Mouse (Mus musculus) retina, postnatal 7 days (tissue): Measurements from ENCODE around the gene Tom1l1.

Source experiments
- DNase-seq: peaks from one replicate; pipeline ENCODE4 v3.0.0-alpha.2; 2012; ENCODE audit warnings: low read depth, low spot score

The Tom1l1 gene

DNA sequence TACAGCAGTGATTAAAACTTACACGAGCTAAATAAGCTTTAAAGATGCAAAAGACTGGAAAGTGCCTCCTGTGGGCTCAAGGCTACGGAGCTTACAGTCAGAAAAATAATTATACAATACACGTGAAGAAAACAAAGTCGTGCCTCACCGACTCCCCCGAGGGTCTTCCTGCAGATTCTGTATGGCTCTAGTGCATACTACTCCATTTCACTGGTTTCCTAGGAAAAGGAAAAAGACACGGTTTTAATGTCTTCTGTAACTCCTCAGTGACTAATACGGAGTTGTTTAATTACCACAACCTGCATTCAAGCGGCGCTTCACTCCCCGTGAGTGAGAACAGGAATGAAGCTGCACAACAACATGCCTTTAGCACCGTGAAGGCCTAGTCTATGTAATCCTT is 66.1 kb downstream of the Tom1l1 start:
- no peak for DNase-seq

DNA sequence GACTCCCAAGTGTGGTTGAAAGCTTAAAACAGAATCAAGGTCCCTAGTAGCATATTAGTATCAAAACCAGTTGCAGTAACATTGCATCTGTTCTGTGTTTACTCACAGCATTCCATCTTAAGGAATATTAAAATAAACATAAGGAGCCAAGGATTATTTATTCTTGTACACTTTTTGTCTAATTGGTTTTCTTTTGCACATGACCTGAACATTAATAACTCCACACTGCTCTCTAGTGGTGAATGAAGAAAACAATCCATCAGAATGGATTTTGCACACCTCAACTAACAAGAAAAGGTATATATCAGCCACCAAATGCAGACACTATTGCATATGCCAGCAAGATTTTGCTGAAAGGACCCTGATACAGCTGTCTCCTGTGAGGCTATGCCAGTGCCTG is 71.7 kb downstream of the Tom1l1 start:
- peak; percentile 33 for DNase-seq

DNA sequence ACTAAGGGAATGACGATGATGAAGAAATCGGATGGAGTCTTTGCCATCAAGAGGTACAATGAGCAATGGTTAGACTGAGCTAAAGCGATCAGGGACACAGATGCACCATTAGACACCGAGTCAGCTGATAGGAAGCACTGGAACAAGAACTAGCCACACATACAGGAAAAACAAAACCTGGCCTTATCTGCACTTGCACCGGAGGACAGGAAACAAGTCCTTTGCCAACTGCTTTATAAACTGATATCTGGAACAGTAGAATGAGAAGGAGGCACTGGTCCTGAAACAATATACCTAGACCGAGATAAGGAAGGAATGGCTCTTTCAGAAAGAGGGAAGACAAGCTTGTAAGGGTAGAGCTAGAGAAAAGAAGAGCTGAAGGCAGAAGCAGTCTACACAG is 73.4 kb downstream of the Tom1l1 start:
- DNase-seq, result no peak

DNA sequence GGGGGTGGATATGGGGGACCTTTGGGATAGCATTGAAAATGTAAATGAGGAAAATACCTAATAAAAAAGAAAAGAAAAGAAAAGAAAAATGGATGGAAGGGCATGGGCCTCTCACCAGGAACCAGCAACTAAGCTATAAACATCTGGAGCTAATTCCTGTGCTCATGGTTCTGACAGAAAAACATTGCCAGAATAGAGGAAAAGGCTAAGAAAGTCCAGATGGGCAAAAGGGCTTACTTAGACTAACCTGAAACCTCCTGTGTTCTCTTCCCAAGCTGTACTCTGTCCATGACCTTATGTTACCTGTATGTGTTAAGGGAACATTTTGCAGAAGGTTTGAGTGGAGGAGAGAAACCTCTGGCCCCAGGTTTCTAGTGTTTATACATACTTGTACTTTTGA is 76.0 kb downstream of the Tom1l1 start:
- no peak for DNase-seq

DNA sequence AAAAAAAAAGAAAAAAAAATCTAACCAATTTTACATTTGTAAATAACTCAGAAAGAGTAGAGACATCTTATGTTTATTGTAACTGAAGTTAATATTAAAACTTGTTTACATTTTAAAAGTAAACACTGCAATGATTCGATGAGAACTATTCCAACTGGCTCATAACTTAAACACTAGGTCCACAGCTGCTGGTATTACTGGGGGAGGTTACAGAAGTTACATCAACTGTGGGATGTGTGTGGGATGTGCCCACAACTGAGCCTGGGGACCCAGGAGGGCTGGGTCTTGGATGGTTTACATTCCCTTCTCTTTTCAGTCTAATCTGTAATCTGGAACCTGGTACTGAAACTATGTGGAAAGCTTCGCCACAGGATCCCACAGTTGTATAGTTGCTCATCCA is 85.1 kb downstream of the Tom1l1 start:
- DNase-seq, result no peak

DNA sequence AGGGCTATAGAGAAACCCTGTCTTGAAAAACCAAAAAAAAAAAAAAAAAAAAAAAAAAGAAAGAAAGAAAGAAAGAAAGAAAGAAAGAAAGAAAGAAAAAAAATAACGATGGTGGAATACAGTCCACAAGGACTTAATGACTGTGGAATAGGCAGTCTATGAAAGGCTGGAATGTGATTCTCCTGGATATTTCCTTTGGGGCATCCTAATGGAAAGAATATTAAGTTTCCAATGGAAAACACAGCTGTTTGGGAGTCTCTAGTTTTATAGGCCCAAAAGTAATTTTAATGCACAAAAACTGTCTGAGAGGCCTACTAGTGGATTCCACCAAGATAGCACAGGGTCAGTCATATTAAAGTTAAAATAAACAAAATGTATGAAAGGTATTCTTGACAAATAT is 92.3 kb downstream of the Tom1l1 start:
- DNase-seq, result no peak
